In genomic region chr11:108335536-108335935, GRCm38 (mm10) we compare ENCODE assay signal across 31 mouse cellular contexts. TPM values are rescaled to one million over a fixed set of nuclear protein-coding genes. Genes with fewer than 3 reads are reported as not detected.
DNase-seq lines count a peak whose midpoint lies in the region; ATAC-seq and TF ChIP-seq lines count a peak whose summit lies in the region.
"Had no signal": no experiment of that assay in that cellular context is flagged by ENCODE, and none has a peak within 500 bp of the region (broad histone marks: within the 10 kb centered on the region; RNA-seq: fewer than 3 reads in every experiment).

No protein-coding gene starts in this region.

- no peak overlapping the region for H3K9ac ChIP-seq in liver, adult 2 months (ENCODE audit: low read depth, low read length)
- H3K9ac ChIP-seq in liver, embryonic 11.5 days (ENCODE audit: low read depth, low read length) = no peak overlapping the region
- H3K9ac ChIP-seq: embryonic facial prominence, embryonic 12.5 days; embryonic facial prominence, embryonic 15.5 days; forebrain, postnatal 0 days; hindbrain, embryonic 13.5 days had no signal

- no peaks in the 10 kb centered on the region for H3K36me3 ChIP-seq in kidney, adult 2 months (ENCODE audit: control insufficient read depth, insufficient read depth, low read length)
- H3K36me3 ChIP-seq in liver, adult 2 months (ENCODE audit: control insufficient read depth, insufficient read depth, low read length) = no peaks in the 10 kb centered on the region; the same call in 1 of the 2 replicates
- no peaks in the 10 kb centered on the region for H3K36me3 ChIP-seq in liver, embryonic 11.5 days (ENCODE audit: control insufficient read depth, insufficient read depth, low read length)
- H3K36me3 ChIP-seq: embryonic facial prominence, embryonic 12.5 days; hindbrain, embryonic 10.5 days; hindbrain, embryonic 13.5 days had no signal

- H3K27ac ChIP-seq in kidney, adult 2 months (ENCODE audit: insufficient read depth, low read depth, low read length) = no peak overlapping the region
- no peak overlapping the region for H3K27ac ChIP-seq in liver, adult 2 months (replicated peaks; ENCODE audit: insufficient read depth, low read depth, low read length)
- no peak overlapping the region for H3K27ac ChIP-seq in liver, embryonic 11.5 days (ENCODE audit: low read depth, low read length)
- H3K27ac ChIP-seq: embryonic facial prominence, embryonic 12.5 days; embryonic facial prominence, embryonic 15.5 days; heart, adult 2 months; hindbrain, embryonic 10.5 days; hindbrain, embryonic 13.5 days had no signal

- H3K4me1 ChIP-seq in kidney, adult 2 months (ENCODE audit: control insufficient read depth, insufficient read depth, low read length) = no peaks in the 10 kb centered on the region
- peaks cover 3% of the 10 kb centered on the region; the same call in 1 of the 2 replicates for H3K4me1 ChIP-seq in liver, adult 2 months (ENCODE audit: control insufficient read depth, insufficient read depth, low read length)
- no peaks in the 10 kb centered on the region; the same call in 1 of the 2 replicates for H3K4me1 ChIP-seq in liver, embryonic 11.5 days (replicated peaks; ENCODE audit: control insufficient read depth, insufficient read depth, low read length)

- 85% methylated on average over 4 of the region's 4 CpGs for WGBS in kidney, adult 2 months
- WGBS in liver, adult 2 months = 27% methylated on average over 4 of the region's 4 CpGs
- 82% methylated on average over 4 of the region's 4 CpGs for WGBS in liver, embryonic 11.5 days

- no peak for TF ChIP-seq CTCF in kidney, adult 2 months (conservative IDR thresholded peaks at IDR 0.05; ENCODE audit: insufficient read depth, insufficient read length, low read depth, low read length)
- no peak for TF ChIP-seq CTCF in liver, adult 2 months (IDR thresholded peaks at IDR 0.05; ENCODE audit: low read depth, low read length)

- ATAC-seq in liver, embryonic 11.5 days (replicated peaks; ENCODE audit: low FRiP score) = no peak
- ATAC-seq: forebrain, embryonic 14.5 days; forebrain, postnatal 0 days; hindbrain, embryonic 16.5 days; Patski had no signal

- no peaks in the 10 kb centered on the region for H3K9me3 ChIP-seq in liver, embryonic 11.5 days (ENCODE audit: control insufficient read depth, low read length)
- H3K9me3 ChIP-seq: embryonic facial prominence, embryonic 12.5 days; embryonic facial prominence, embryonic 15.5 days; hindbrain, embryonic 10.5 days; hindbrain, embryonic 13.5 days had no signal

- DNase-seq in adrenal gland, postnatal 10 days = peak; percentile 6
- no peak for DNase-seq in adrenal gland, adult 8-10 months
- DNase-seq in kidney, adult 2 months = peak; percentile 54
- DNase-seq in kidney, adult 8-10 months = no peak
- peak; percentile 92 for DNase-seq in liver, adult 2 months (ENCODE audit: extremely low read depth, low read depth, low spot score)
- DNase-seq in liver, embryonic 11.5 days (ENCODE audit: low spot score) = no peak
- DNase-seq in Muller cell, postnatal 12 days (ENCODE audit: inconsistent ontology term) = peak; percentile 27
- no peak for DNase-seq in testis, postnatal 10 days (ENCODE audit: low spot score)
- DNase-seq: adrenal gland, adult 2 months; adrenal gland, postnatal 36 days; cerebellum, adult 11 months; cerebellum, adult 2 months; cerebellum, adult 9-11 months; cerebellum, postnatal 25 days; forebrain, postnatal 0 days; gastrocnemius, postnatal 36 days; heart, adult 2 months; heart, postnatal 36 days had no signal

- H3K79me2 ChIP-seq in liver, adult 2 months (ENCODE audit: control insufficient read depth, insufficient read depth, low read length) = no peaks in the 10 kb centered on the region

- H3K4me3 ChIP-seq in kidney, adult 2 months (ENCODE audit: insufficient read depth, low read depth, low read length) = no peak overlapping the region
- no peak overlapping the region for H3K4me3 ChIP-seq in liver, adult 2 months (ENCODE audit: insufficient read depth, low read depth, low read length)
- H3K4me3 ChIP-seq in liver, embryonic 11.5 days (ENCODE audit: low read depth, low read length) = no peak overlapping the region
- H3K4me3 ChIP-seq: embryonic facial prominence, embryonic 12.5 days; embryonic facial prominence, embryonic 15.5 days; heart, adult 2 months; hindbrain, embryonic 10.5 days; hindbrain, embryonic 13.5 days had no signal

- H3K27me3 ChIP-seq in kidney, adult 2 months (replicated peaks; ENCODE audit: control insufficient read depth, insufficient read depth, low read length) = no peaks in the 10 kb centered on the region
- no peaks in the 10 kb centered on the region for H3K27me3 ChIP-seq in liver, adult 2 months (ENCODE audit: control insufficient read depth, insufficient read depth, low read length)
- H3K27me3 ChIP-seq in liver, embryonic 11.5 days (replicated peaks; ENCODE audit: control insufficient read depth, insufficient read depth, low read length) = no peaks in the 10 kb centered on the region
- H3K27me3 ChIP-seq: embryonic facial prominence, embryonic 12.5 days; embryonic facial prominence, embryonic 15.5 days; Patski had no signal

- no peak for TF ChIP-seq POLR2A in kidney, adult 2 months (IDR thresholded peaks at IDR 0.05; ENCODE audit: low read depth, low read length)
- no peak for TF ChIP-seq POLR2A in liver, adult 2 months (IDR thresholded peaks at IDR 0.05; ENCODE audit: extremely low read depth, insufficient read depth, low read length)

- H3K4me2 ChIP-seq in liver, embryonic 11.5 days = no peak overlapping the region
- H3K4me2 ChIP-seq: embryonic facial prominence, embryonic 12.5 days; embryonic facial prominence, embryonic 15.5 days; heart, embryonic 11.5 days; hindbrain, embryonic 13.5 days had no signal

RNA-seq across cellular contexts. Expression of gene Apoh, which starts 7.6 kb away (rescaled TPM):
- total RNA-seq in adrenal gland, postnatal 10 days (2021) = 100 to 1,000 TPM; 288 to 727 TPM
- 1 to 10 TPM in 2 of 4 experiments, under 1 TPM in 1, not detected in 1; 0.31 to 1.5 (median 1.5) TPM for total RNA-seq in adrenal gland, adult 8-10 months (2022)
- polyA plus RNA-seq in kidney, adult 2 months (2012; rRNA removed) = 0.12 TPM in 1 of 2 replicates, not detected in the other
- total RNA-seq in liver, adult 2 months (2014; rRNA removed) = 3,004 and 3,021 TPM in 2 replicates
- 2,202 and 2,235 TPM in 2 replicates for polyA plus RNA-seq in liver, adult 2 months (2012; rRNA removed)
- polyA plus RNA-seq in liver, embryonic 11.5 days (2014; fragmentation: Nextera tagmentation; extraction: Ambion mirVana) = 8.7 and 10.6 TPM in 2 replicates
- total RNA-seq: common myeloid progenitor, adult 5-6 weeks; ES-E14; granulocyte monocyte progenitor cell, adult 5-6 weeks; heart, adult 2 months; heart, postnatal 36 days had no signal
- polyA plus RNA-seq: embryonic facial prominence, embryonic 15.5 days; forebrain, embryonic 11.5 days; forebrain, embryonic 14.5 days; heart, embryonic 14.5 days; hindbrain, embryonic 10.5 days had no signal

RNA-seq across cellular contexts. Expression of gene Prkca, which starts 8.2 kb away (rescaled TPM):
- total RNA-seq in adrenal gland, postnatal 10 days (2021) = 10 to 100 TPM; 10.3 to 16.3 TPM
- 10 to 100 TPM in 3 of 4 experiments, 1 to 10 TPM in 1; 9.0 to 12.0 (median 10.6) TPM for total RNA-seq in adrenal gland, adult 8-10 months (2022)
- 3.5 and 5.4 TPM in 2 replicates for polyA plus RNA-seq in kidney, adult 2 months (2012; rRNA removed)
- 4.3 and 4.8 TPM in 2 replicates for total RNA-seq in liver, adult 2 months (2014; rRNA removed)
- polyA plus RNA-seq in liver, adult 2 months (2012; rRNA removed) = 2.3 and 2.8 TPM in 2 replicates
- polyA plus RNA-seq in liver, embryonic 11.5 days (2014; fragmentation: Nextera tagmentation; extraction: Ambion mirVana) = 10.1 and 12.4 TPM in 2 replicates

Comparison
In these comparisons a context has a peak if more than half of its experiments do, and no peak if none do; other contexts are left out.
1. DNase-seq: peak in adrenal gland, postnatal 10 days (single experiment), kidney, adult 2 months (single experiment), liver, adult 2 months (single experiment) and Muller cell, postnatal 12 days (single experiment); none in adrenal gland, adult 8-10 months (single experiment), kidney, adult 8-10 months (0 of 2), liver, embryonic 11.5 days (single experiment) and testis, postnatal 10 days (single experiment).
2. RNA of gene Apoh, which starts 7.6 kb away (total RNA-seq): 3,004 to 3,021 TPM in liver, adult 2 months and 288 to 727 TPM in adrenal gland, postnatal 10 days; 0.31 to 1.5 TPM in adrenal gland, adult 8-10 months; every median in the first group is over 100 times any median in the second.